Mouse (Mus musculus): ENCODE measurements around the gene Angptl7. TPM values are rescaled to one million over a fixed set of nuclear protein-coding genes. Genes with fewer than 3 reads are reported as not detected.

Angptl7 gene
- polyA plus RNA-seq, 1 experiment, result 14.6 TPM

GRCm38 (mm10) chr4:148455477-148456025 is 44.7 kb downstream of the Angptl7 start:
- DNase-seq (ENCODE audit: low spot score), result no peak

DNA sequence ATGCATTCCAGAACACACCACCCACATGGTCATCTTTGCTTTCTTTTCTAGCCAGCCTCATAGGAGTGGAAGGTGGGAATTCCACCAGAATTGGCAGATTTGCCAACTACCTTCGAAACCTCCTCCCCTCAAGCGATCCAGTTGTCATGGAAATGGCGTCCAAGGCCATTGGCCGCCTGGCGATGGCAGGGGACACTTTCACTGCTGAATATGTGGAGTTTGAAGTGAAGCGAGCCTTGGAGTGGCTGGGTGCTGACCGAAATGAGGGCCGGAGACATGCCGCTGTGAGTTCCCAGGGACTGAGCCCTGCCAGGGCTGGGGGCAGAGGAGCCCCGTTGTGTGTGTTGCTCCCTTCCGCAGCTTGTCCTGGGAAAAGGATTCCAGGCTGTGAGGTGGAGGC is 46.6 kb downstream of the Angptl7 start:
- DNase-seq (ENCODE audit: low spot score), result no peak

- DNase-seq (ENCODE audit: low spot score), result no peak
Measured at GRCm38 (mm10) chr4:148448853-148449245, 51.4 kb downstream of the Angptl7 start.

- DNase-seq (ENCODE audit: low spot score), result peak; percentile 77
Measured at GRCm38 (mm10) chr4:148448179-148448852, 51.9 kb downstream of the Angptl7 start, which contains the start of gene Mtor. Mtor (plus strand) TSS chr4:148448611.

Other genes starting within 250 kb of the Angptl7 start
- 0.01 and 0.06 TPM in 2 replicates for gene Disp3, start 212.5 kb downstream of the Angptl7 start, polyA plus RNA-seq (2012; rRNA removed)
- 9.2 and 10.3 TPM in 2 replicates for gene Ubiad1, start 55.7 kb downstream of the Angptl7 start, polyA plus RNA-seq (2012; rRNA removed)
- gene Mtor, start 51.8 kb downstream of the Angptl7 start, polyA plus RNA-seq (2012; rRNA removed), result 15.6 and 20.0 TPM in 2 replicates
- 31.4 and 40.2 TPM in 2 replicates for gene Exosc10, start 58.0 kb upstream of the Angptl7 start, polyA plus RNA-seq (2012; rRNA removed)
- 48.4 and 51.9 TPM in 2 replicates for gene Srm, start 91.0 kb upstream of the Angptl7 start, polyA plus RNA-seq (2012; rRNA removed)
- gene Masp2, start 102.1 kb upstream of the Angptl7 start, polyA plus RNA-seq (2012; rRNA removed), result 0.58 and 0.72 TPM in 2 replicates
- 252 and 403 TPM in 2 replicates for gene Tardbp, start 126.6 kb upstream of the Angptl7 start, polyA plus RNA-seq (2012; rRNA removed)
- gene Gm572, start 142.9 kb upstream of the Angptl7 start, polyA plus RNA-seq (2012; rRNA removed), result 0.04 TPM in 1 of 2 replicates, not detected in the other

Measured in urinary bladder, adult 2 months (tissue).